Mouse (Mus musculus): ENCODE measurements around the gene Sp2. TPM values are rescaled to one million over a fixed set of nuclear protein-coding genes. Genes with fewer than 3 reads are reported as not detected.
A peak's percentile ranks its signal among the peaks of the same experiment; 100 is the strongest.

Gene Sp2
- polyA plus RNA-seq, 1 experiment from 2014 or later = 15.7 TPM

- Histone ChIP-seq H3K4me1 (ENCODE audit: control insufficient read depth, insufficient read depth, low read length) (peaks cover 6% of the 10 kb centered on the region), H3K36me3 (ENCODE audit: control insufficient read depth, insufficient read depth) (no peaks in the 10 kb centered on the region), H3K27me3 (ENCODE audit: control insufficient read depth, insufficient read depth, low read length) (no peaks in the 10 kb centered on the region), H3K27ac (ENCODE audit: low read length) (no peak overlapping the region), H3K4me2 (ENCODE audit: low read depth, low read length) (no peak overlapping the region), H3K4me3 (ENCODE audit: low read length) (no peak overlapping the region), H3K9ac (ENCODE audit: low read length) (no peak overlapping the region), H3K9me3 (replicated peaks; ENCODE audit: control insufficient read depth, low read length) (no peaks in the 10 kb centered on the region)
- 80% methylated on average over 6 of the region's 6 CpGs for WGBS
- no peak for ATAC-seq (replicated peaks; ENCODE audit: extremely low read depth, insufficient read depth, low FRiP score)
Measured at GRCm38 (mm10) chr11:96938426-96938800, 44.3 kb downstream of the Sp2 start.

GRCm38 (mm10) chr11:96937549-96938425 is 45.0 kb downstream of the Sp2 start:
- peaks cover 6% of the 10 kb centered on the region for H3K4me1 ChIP-seq (ENCODE audit: control insufficient read depth, insufficient read depth, low read length)
- peak; percentile 49; the same call in 1 of the 2 replicates for ATAC-seq (replicated peaks; ENCODE audit: extremely low read depth, insufficient read depth, low FRiP score)
- no peak overlapping the region for H3K4me2 ChIP-seq (ENCODE audit: low read depth, low read length)
- H3K9ac ChIP-seq (ENCODE audit: low read length) = no peak overlapping the region
- WGBS = 44% methylated on average over 10 of the region's 10 CpGs
- H3K27me3 ChIP-seq (ENCODE audit: control insufficient read depth, insufficient read depth, low read length) = no peaks in the 10 kb centered on the region
- H3K4me3 ChIP-seq (ENCODE audit: low read length) = no peak overlapping the region
- no peak overlapping the region for H3K27ac ChIP-seq (ENCODE audit: low read length)
- H3K9me3 ChIP-seq (replicated peaks; ENCODE audit: control insufficient read depth, low read length) = no peaks in the 10 kb centered on the region
- no peaks in the 10 kb centered on the region for H3K36me3 ChIP-seq (ENCODE audit: control insufficient read depth, insufficient read depth)

GRCm38 (mm10) chr11:96935872-96936650 is 46.7 kb downstream of the Sp2 start:
- 79% methylated on average over 9 of the region's 9 CpGs for WGBS
- no peak for ATAC-seq (replicated peaks; ENCODE audit: extremely low read depth, insufficient read depth, low FRiP score)
- Histone ChIP-seq H3K9ac (ENCODE audit: low read length) (no peak overlapping the region), H3K27ac (ENCODE audit: low read length) (no peak overlapping the region), H3K4me2 (ENCODE audit: low read depth, low read length) (no peak overlapping the region), H3K27me3 (ENCODE audit: control insufficient read depth, insufficient read depth, low read length) (no peaks in the 10 kb centered on the region), H3K36me3 (ENCODE audit: control insufficient read depth, insufficient read depth) (no peaks in the 10 kb centered on the region), H3K4me3 (ENCODE audit: low read length) (no peak overlapping the region), H3K4me1 (ENCODE audit: control insufficient read depth, insufficient read depth, low read length) (peaks cover 6% of the 10 kb centered on the region), H3K9me3 (replicated peaks; ENCODE audit: control insufficient read depth, low read length) (no peaks in the 10 kb centered on the region)

- peak overlapping the region; percentile 68 for H3K27ac ChIP-seq (ENCODE audit: low read length)
- peak; percentile 86 for ATAC-seq (replicated peaks; ENCODE audit: extremely low read depth, insufficient read depth, low FRiP score)
- H3K36me3 ChIP-seq (ENCODE audit: control insufficient read depth, insufficient read depth) = no peaks in the 10 kb centered on the region
- peak overlapping the region; percentile 49; the same call in 1 of the 2 replicates for H3K9ac ChIP-seq (ENCODE audit: low read length)
- no peaks in the 10 kb centered on the region for H3K27me3 ChIP-seq (ENCODE audit: control insufficient read depth, insufficient read depth, low read length)
- peaks cover 6% of the 10 kb centered on the region for H3K4me1 ChIP-seq (ENCODE audit: control insufficient read depth, insufficient read depth, low read length)
- no peaks in the 10 kb centered on the region for H3K9me3 ChIP-seq (replicated peaks; ENCODE audit: control insufficient read depth, low read length)
- WGBS = 23% methylated on average over 12 of the region's 12 CpGs
- H3K4me3 ChIP-seq (ENCODE audit: low read length) = peak overlapping the region; percentile 27
- H3K4me2 ChIP-seq (ENCODE audit: low read depth, low read length) = peak overlapping the region; percentile 52
Measured at GRCm38 (mm10) chr11:96934921-96935356, 47.8 kb downstream of the Sp2 start.

- ATAC-seq (replicated peaks; ENCODE audit: extremely low read depth, insufficient read depth, low FRiP score) = no peak
- Histone ChIP-seq H3K9me3 (replicated peaks; ENCODE audit: control insufficient read depth, low read length) (no peaks in the 10 kb centered on the region), H3K36me3 (ENCODE audit: control insufficient read depth, insufficient read depth) (no peaks in the 10 kb centered on the region), H3K27ac (ENCODE audit: low read length) (no peak overlapping the region), H3K27me3 (ENCODE audit: control insufficient read depth, insufficient read depth, low read length) (peaks cover 2% of the 10 kb centered on the region), H3K4me3 (ENCODE audit: low read length) (no peak overlapping the region), H3K4me2 (ENCODE audit: low read depth, low read length) (no peak overlapping the region), H3K9ac (ENCODE audit: low read length) (no peak overlapping the region), H3K4me1 (ENCODE audit: control insufficient read depth, insufficient read depth, low read length) (peaks cover 6% of the 10 kb centered on the region)
- WGBS = 79% methylated on average over 13 of the region's 13 CpGs
Measured at GRCm38 (mm10) chr11:96933562-96934276, 49.0 kb downstream of the Sp2 start.

- no peak for ATAC-seq (replicated peaks; ENCODE audit: extremely low read depth, insufficient read depth, low FRiP score)
- WGBS = 37% methylated on average over 8 of the region's 8 CpGs
- Histone ChIP-seq H3K4me3 (ENCODE audit: low read length) (no peak overlapping the region), H3K9me3 (replicated peaks; ENCODE audit: control insufficient read depth, low read length) (no peaks in the 10 kb centered on the region), H3K9ac (ENCODE audit: low read length) (no peak overlapping the region), H3K4me1 (ENCODE audit: control insufficient read depth, insufficient read depth, low read length) (peaks cover 6% of the 10 kb centered on the region), H3K36me3 (ENCODE audit: control insufficient read depth, insufficient read depth) (no peaks in the 10 kb centered on the region), H3K27ac (ENCODE audit: low read length) (no peak overlapping the region), H3K4me2 (ENCODE audit: low read depth, low read length) (no peak overlapping the region), H3K27me3 (ENCODE audit: control insufficient read depth, insufficient read depth, low read length) (peaks cover 11% of the 10 kb centered on the region)
Measured at GRCm38 (mm10) chr11:96931327-96932062, 51.3 kb downstream of the Sp2 start.

GRCm38 (mm10) chr11:96929766-96930331 is 52.9 kb downstream of the Sp2 start:
- no peaks in the 10 kb centered on the region for H3K36me3 ChIP-seq (ENCODE audit: control insufficient read depth, insufficient read depth)
- no peak for ATAC-seq (replicated peaks; ENCODE audit: extremely low read depth, insufficient read depth, low FRiP score)
- H3K9ac ChIP-seq (ENCODE audit: low read length) = no peak overlapping the region
- peaks cover 4% of the 10 kb centered on the region; the same call in 1 of the 2 replicates for H3K4me1 ChIP-seq (ENCODE audit: control insufficient read depth, insufficient read depth, low read length)
- WGBS = 61% methylated on average over 9 of the region's 9 CpGs
- peaks cover 11% of the 10 kb centered on the region for H3K27me3 ChIP-seq (ENCODE audit: control insufficient read depth, insufficient read depth, low read length)
- no peak overlapping the region for H3K27ac ChIP-seq (ENCODE audit: low read length)
- no peak overlapping the region for H3K4me3 ChIP-seq (ENCODE audit: low read length)
- no peaks in the 10 kb centered on the region for H3K9me3 ChIP-seq (replicated peaks; ENCODE audit: control insufficient read depth, low read length)
- H3K4me2 ChIP-seq (ENCODE audit: low read depth, low read length) = no peak overlapping the region

- Histone ChIP-seq H3K4me1 (ENCODE audit: control insufficient read depth, insufficient read depth, low read length) (0 out of 2 replicates have a peak, but pooled peaks cover 2% of the 10 kb centered on the region), H3K9ac (ENCODE audit: low read length) (no peak overlapping the region), H3K4me2 (ENCODE audit: low read depth, low read length) (no peak overlapping the region), H3K27ac (ENCODE audit: low read length) (no peak overlapping the region), H3K36me3 (ENCODE audit: control insufficient read depth, insufficient read depth) (no peaks in the 10 kb centered on the region), H3K9me3 (replicated peaks; ENCODE audit: control insufficient read depth, low read length) (no peaks in the 10 kb centered on the region), H3K27me3 (ENCODE audit: control insufficient read depth, insufficient read depth, low read length) (peaks cover 11% of the 10 kb centered on the region), H3K4me3 (ENCODE audit: low read length) (no peak overlapping the region)
- ATAC-seq (replicated peaks; ENCODE audit: extremely low read depth, insufficient read depth, low FRiP score) = no peak
- 20% methylated on average over 13 of the region's 13 CpGs for WGBS
Measured at GRCm38 (mm10) chr11:96929096-96929765, 53.5 kb downstream of the Sp2 start.

All from heart, embryonic 16.5 days (tissue).